Mouse (Mus musculus): ENCODE data around the gene Mmp19.
A peak's percentile ranks its signal among the peaks of the same experiment; 100 is the strongest.

Gene Mmp19

DNA sequence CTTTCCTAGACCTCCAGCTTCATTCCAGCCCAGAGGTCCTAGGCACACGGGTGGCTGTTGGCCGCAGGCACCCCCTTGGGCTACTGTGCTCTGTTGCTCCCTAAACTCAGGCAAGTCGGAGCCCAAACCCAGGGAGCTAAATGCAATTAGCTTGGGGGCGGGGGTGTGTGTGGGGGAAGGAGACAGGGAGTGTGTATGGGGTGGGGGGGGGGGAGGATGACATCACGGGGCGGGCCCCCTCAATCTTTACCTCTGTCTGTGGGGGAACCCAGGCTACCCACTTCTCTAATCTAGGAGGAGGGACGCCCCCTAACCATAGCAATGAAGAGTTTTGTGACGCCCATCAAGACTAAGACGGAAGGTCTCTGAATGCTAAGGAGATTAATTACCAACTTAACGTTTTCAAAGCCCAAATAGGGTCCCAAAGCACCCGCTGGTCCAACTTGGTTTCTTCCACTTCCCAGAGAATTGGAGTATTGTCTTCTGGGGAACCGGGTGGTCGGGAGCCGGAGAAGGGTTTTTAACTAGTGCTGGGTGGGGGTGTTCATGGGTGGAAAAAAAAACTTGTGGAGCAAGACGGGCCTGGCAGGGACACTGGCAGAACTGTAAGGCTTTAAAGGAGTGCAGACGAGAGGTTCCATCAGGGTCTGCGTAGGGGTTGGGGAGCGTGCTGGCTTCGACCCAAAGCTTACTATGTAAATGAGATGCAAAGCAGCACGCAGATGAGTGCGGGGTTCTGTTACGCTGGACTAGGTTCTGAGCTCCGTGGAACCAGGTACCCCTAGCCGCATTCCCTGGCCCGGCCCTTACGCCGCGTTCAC lies 13.8 kb downstream of the Mmp19 start, which contains the start of gene Tmem198b:
TSS of gene Tmem198b (minus strand) at position 100 of the 821 bp plus-strand sequence.
- Histone ChIP-seq H3K4me1 (replicated peaks; ENCODE audit: low read depth, low read length) (peaks cover 59% of the 10 kb centered on the region), H3K9me3 (ENCODE audit: low read length) (no peaks in the 10 kb centered on the region)
- TF ChIP-seq POU5F1 (IDR thresholded peaks at IDR 0.05; ENCODE audit: borderline replicate concordance, low read length) (no peak), CTCF (conservative IDR thresholded peaks at IDR 0.05; ENCODE audit: low read length) (no peak), NANOG (IDR thresholded peaks at IDR 0.05; ENCODE audit: borderline replicate concordance, low read length) (no peak)

DNA sequence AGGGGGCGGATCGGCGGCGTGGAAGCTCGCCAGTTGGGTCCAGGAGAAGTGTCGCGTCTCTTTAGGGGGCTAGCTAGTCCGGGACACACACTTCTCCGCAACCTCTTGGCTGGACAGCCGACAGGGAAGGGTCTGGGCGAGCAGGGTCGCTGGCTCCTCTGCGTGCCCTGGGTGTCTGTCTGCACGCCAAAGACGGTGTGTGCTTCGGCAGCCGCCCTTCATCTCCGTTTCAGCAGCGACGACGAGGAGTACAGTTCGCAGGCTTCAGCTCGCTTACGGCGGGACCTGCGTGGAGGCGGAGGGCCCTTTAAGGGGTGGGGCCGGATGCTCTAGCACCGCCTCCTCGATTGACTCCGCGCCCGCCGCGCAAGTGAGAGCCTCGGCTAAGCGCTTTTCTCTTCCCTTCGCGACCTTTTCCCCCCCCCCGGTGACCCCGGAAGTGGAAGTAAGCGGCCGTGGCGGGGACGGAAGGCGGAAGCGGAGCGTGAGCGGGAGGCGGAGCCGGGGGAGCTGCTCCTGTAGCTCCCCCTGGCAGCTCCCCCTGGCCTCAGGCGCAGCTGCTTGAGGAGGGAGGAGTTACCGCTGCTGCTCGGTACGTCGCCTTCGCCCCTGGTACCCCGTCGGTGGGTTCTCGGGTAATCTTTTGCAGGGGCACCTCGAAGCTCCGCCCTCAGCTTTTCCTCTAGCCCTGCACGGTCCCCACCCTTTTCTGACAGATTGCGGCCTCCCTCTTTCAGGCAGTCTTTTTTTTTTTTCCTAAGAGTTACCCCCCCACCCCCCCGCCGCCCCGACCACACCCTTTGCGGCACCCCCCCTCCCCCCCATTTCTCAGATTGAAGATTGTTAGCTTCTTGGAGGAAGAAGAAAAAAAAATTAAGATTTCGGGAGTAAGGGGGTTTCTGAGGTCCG lies 14.6 kb downstream of the Mmp19 start:
- TF ChIP-seq POU5F1 (IDR thresholded peaks at IDR 0.05; ENCODE audit: borderline replicate concordance, low read length), result no peak
- TF ChIP-seq NANOG (IDR thresholded peaks at IDR 0.05; ENCODE audit: borderline replicate concordance, low read length), result no peak
- TF ChIP-seq CTCF (conservative IDR thresholded peaks at IDR 0.05; ENCODE audit: low read length), result no peak
- Histone ChIP-seq H3K4me1 (replicated peaks; ENCODE audit: low read depth, low read length) (peaks cover 59% of the 10 kb centered on the region), H3K36me3 (ENCODE audit: insufficient read depth, low read length) (peaks cover 52% of the 10 kb centered on the region), H3K9me3 (ENCODE audit: low read length) (no peaks in the 10 kb centered on the region), H3K27me3 (ENCODE audit: insufficient read depth, low read length) (peaks cover 22% of the 10 kb centered on the region), H3K4me3 (replicated peaks; ENCODE audit: low read length) (peak overlapping the region; percentile 100)

More for the DNA sequence above, 13.8 kb downstream of the Mmp19 start, which contains the start of gene Tmem198b:
- Histone ChIP-seq H3K36me3 (ENCODE audit: insufficient read depth, low read length) (peaks cover 54% of the 10 kb centered on the region), H3K27me3 (ENCODE audit: insufficient read depth, low read length) (peaks cover 22% of the 10 kb centered on the region), H3K4me3 (replicated peaks; ENCODE audit: low read length) (peak within 1 kb of the TSS; percentile 100)

DNA sequence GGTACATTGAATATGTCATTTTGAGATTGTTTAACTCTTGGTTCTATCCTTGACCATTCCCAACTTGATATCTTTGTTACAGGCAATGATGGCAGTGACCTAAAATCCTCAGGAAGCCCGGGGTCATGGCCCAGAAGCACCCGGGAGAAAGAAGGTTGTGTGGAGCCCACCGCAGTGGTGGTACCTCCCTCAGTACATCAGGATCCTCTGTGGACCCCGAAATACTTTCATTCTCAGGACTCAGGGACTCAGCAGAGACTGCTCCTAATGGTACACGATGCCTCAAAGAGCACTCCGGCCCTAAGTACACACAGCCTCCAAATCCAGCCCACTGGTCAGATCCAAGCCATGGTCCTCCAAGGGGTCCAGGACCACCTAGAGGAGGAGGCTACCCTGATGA lies 15.4 kb downstream of the Mmp19 start:
- TF ChIP-seq CTCF (conservative IDR thresholded peaks at IDR 0.05; ENCODE audit: low read length) (no peak), NANOG (IDR thresholded peaks at IDR 0.05; ENCODE audit: borderline replicate concordance, low read length) (no peak), POU5F1 (IDR thresholded peaks at IDR 0.05; ENCODE audit: borderline replicate concordance, low read length) (no peak)
- Histone ChIP-seq H3K36me3 (ENCODE audit: insufficient read depth, low read length) (peaks cover 46% of the 10 kb centered on the region), H3K9me3 (ENCODE audit: low read length) (no peaks in the 10 kb centered on the region), H3K4me3 (replicated peaks; ENCODE audit: low read length) (peak overlapping the region; percentile 100), H3K27me3 (ENCODE audit: insufficient read depth, low read length) (peaks cover 20% of the 10 kb centered on the region), H3K4me1 (replicated peaks; ENCODE audit: low read depth, low read length) (peaks cover 59% of the 10 kb centered on the region)

DNA sequence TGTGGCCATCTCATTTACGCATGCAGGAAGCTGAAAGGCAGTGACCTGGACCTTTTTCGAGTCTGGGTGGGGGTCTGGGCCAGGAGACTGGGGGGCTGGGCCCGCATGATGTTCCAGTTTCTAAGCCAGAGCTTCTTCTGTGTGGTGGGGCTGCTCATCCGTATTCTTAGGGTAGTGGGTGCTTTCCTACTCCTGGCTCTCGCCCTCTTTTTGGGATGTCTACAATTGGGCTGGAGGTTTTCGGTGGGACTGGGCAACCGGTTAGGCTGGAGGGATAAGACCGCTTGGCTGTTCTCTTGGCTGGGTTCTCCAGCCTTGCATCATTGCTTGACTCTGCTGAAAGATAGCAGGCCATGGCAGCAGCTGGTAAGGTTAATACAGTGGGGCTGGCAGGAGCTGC lies 16.3 kb downstream of the Mmp19 start:
- TF ChIP-seq POU5F1 (IDR thresholded peaks at IDR 0.05; ENCODE audit: borderline replicate concordance, low read length), result no peak
- no peak for TF ChIP-seq NANOG (IDR thresholded peaks at IDR 0.05; ENCODE audit: borderline replicate concordance, low read length)
- no peak for TF ChIP-seq CTCF (conservative IDR thresholded peaks at IDR 0.05; ENCODE audit: low read length)
- peaks cover 36% of the 10 kb centered on the region for H3K36me3 ChIP-seq (ENCODE audit: insufficient read depth, low read length)
- H3K27me3 ChIP-seq (ENCODE audit: insufficient read depth, low read length), result peaks cover 11% of the 10 kb centered on the region
- H3K4me1 ChIP-seq (replicated peaks; ENCODE audit: low read depth, low read length), result peaks cover 51% of the 10 kb centered on the region
- H3K9me3 ChIP-seq (ENCODE audit: low read length), result no peaks in the 10 kb centered on the region
- H3K4me3 ChIP-seq (replicated peaks; ENCODE audit: low read length), result peak overlapping the region; percentile 100

DNA sequence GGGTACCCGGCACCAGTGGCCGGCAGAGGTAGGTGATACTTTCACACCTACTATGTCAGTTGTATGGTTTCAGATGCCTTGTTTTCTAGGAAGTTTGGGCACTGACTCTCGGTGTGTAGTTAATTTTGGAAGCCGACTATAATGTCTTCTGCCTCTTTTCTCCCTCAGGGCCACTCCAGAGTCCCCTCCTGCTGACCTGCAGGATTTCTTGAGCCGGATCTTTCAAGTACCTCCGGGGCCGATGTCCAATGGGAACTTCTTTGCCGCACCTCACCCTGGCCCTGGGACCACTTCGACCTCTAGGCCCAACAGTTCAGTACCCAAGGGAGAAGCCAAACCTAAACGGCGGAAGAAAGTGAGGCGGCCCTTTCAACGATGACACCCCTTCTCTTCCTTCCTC lies 26.3 kb downstream of the Mmp19 start, which contains the start of gene Sarnp:
TSS of gene Sarnp (plus strand) at position 301 of the 400 bp plus-strand sequence.
- TF ChIP-seq NANOG (IDR thresholded peaks at IDR 0.05; ENCODE audit: borderline replicate concordance, low read length), result no peak
- TF ChIP-seq POU5F1 (IDR thresholded peaks at IDR 0.05; ENCODE audit: borderline replicate concordance, low read length), result no peak
- TF ChIP-seq CTCF (conservative IDR thresholded peaks at IDR 0.05; ENCODE audit: low read length), result no peak
- Histone ChIP-seq H3K4me1 (replicated peaks; ENCODE audit: low read depth, low read length) (peaks cover 18% of the 10 kb centered on the region), H3K4me3 (replicated peaks; ENCODE audit: low read length) (no peak within 1 kb of the TSS)

DNA sequence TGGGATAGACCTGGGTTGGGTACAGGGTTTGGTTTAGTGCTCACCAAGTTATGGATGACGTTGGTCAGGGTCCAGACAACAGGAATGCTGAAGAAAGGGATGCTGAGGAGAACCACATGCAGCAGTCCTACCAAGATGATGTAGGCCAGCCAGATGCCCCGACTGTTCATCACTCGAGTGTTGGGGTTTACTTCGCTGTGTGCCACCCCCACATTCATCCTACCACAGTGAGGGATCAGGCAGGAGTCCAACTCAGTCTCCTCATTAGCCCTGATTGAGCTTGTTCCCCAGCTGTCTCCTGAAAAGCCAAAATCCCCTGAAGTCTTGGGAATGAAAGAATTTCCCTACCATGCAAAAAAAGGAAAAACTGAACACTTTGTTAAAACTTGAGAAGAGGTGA lies 29.5 kb downstream of the Mmp19 start:
- Histone ChIP-seq H3K9me3 (ENCODE audit: low read length) (no peaks in the 10 kb centered on the region), H3K36me3 (ENCODE audit: insufficient read depth, low read length) (peaks cover 65% of the 10 kb centered on the region), H3K27me3 (ENCODE audit: insufficient read depth, low read length) (no peaks in the 10 kb centered on the region), H3K4me1 (replicated peaks; ENCODE audit: low read depth, low read length) (peaks cover 42% of the 10 kb centered on the region), H3K4me3 (replicated peaks; ENCODE audit: low read length) (peak overlapping the region; percentile 96)
- TF ChIP-seq NANOG (IDR thresholded peaks at IDR 0.05; ENCODE audit: borderline replicate concordance, low read length) (no peak), POU5F1 (IDR thresholded peaks at IDR 0.05; ENCODE audit: borderline replicate concordance, low read length) (no peak), CTCF (conservative IDR thresholded peaks at IDR 0.05; ENCODE audit: low read length) (no peak)

More for the DNA sequence above, 26.3 kb downstream of the Mmp19 start, which contains the start of gene Sarnp:
- Histone ChIP-seq H3K9me3 (ENCODE audit: low read length) (no peaks in the 10 kb centered on the region), H3K36me3 (ENCODE audit: insufficient read depth, low read length) (peaks cover 76% of the 10 kb centered on the region), H3K27me3 (ENCODE audit: insufficient read depth, low read length) (no peaks in the 10 kb centered on the region)

DNA sequence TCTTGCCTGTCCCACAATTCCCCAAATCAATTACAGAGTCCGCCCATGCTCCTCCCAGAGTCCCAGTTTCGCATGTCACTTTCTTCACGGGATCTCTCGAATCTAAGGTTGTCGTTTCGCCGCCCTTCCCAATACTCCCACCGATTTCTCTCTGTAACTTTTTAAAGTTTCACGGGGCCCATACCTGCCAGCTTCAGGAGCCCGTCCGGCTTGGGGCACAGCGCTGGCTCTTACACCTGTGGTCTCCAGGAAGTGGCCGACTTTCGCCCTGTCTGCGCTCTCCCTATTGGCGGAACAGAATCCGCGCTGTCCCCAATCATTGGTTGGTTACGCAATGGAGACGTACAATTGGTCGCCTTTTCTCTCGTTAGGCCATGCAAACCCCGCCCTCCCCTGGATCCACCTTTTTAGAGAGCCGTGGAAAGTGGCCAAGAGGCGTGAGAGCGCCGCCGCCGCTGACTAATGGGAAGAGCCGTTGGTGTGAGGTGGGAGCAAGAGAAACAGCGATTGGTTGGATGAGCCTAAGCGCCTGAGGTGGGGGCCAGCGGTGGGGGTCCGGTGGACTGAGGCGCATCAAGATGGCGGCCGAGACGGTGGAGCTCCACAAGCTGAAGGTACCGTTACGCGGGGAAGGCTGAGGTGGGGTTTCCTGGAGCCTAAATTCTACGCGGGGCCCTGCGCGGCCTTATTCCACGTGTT lies 30.8 kb downstream of the Mmp19 start, which contains the start of gene Ormdl2:
TSS of gene Ormdl2 (minus strand) at position 288 of the 699 bp plus-strand sequence.
- Histone ChIP-seq H3K4me1 (replicated peaks; ENCODE audit: low read depth, low read length) (peaks cover 52% of the 10 kb centered on the region), H3K27me3 (ENCODE audit: insufficient read depth, low read length) (no peaks in the 10 kb centered on the region), H3K9me3 (ENCODE audit: low read length) (no peaks in the 10 kb centered on the region), H3K36me3 (ENCODE audit: insufficient read depth, low read length) (peaks cover 65% of the 10 kb centered on the region), H3K4me3 (replicated peaks; ENCODE audit: low read length) (peak within 1 kb of the TSS; percentile 96)
- TF ChIP-seq NANOG (IDR thresholded peaks at IDR 0.05; ENCODE audit: borderline replicate concordance, low read length) (no peak), CTCF (conservative IDR thresholded peaks at IDR 0.05; ENCODE audit: low read length) (no peak), POU5F1 (IDR thresholded peaks at IDR 0.05; ENCODE audit: borderline replicate concordance, low read length) (no peak)
